Comparison of ENCODE assay signal across 7 mouse cellular contexts in the genomic region with DNA sequence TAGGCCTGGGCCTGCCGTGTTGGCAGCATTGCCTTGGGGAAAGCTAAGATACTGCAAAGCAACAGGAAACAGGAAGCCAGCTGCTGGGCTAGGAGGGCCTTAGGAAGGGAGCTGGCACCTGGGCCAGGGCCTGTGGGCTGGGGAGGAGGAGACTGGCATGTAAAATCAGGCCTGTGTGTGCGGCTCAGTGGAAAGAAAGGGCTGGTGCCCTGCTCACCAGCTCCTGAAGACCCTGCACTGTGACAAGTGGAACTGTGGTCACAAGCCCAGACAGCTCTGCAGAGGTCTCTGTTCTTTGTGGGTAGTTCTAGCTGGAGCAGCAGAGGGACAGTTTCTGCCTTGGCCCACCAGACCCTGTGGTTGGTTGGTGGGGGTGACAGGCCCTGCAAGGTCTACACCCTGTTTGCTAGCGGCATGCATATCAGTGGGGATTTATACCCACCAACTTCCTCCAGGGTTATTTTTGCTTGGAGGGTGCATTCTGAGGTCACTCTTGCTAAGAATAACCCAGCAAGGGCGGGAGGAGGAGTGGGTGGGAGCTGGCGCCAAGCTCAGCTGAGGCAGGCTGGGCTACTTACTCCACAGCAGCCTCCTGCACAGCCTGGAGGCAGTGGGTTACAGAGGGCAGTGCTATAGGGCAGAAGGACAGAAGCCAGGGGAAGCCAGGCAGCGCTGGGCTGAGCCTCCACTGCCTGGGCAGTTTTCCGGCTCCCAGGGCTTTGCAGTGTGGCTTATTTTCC. TPM values are rescaled to one million over a fixed set of nuclear protein-coding genes. Genes with fewer than 3 reads are reported as not detected.
DNase-seq lines count a peak whose midpoint lies in the region; ATAC-seq and TF ChIP-seq lines count a peak whose summit lies in the region.

No protein-coding gene starts in this region.

- ATAC-seq in erythroblast, adult 5-6 weeks (replicated peaks; ENCODE audit: low FRiP score, poor library complexity, severe bottlenecking): 0 out of 2 replicates have a peak, but pooled peaks have one; percentile 23
- peak; percentile 80 for ATAC-seq in megakaryocyte progenitor cell, adult 5-6 weeks (replicated peaks; ENCODE audit: poor library complexity)

- H3K9me3 ChIP-seq in CH12.LX (replicated peaks; ENCODE audit: low read length): no peaks in the 10 kb centered on the region

- in situ Hi-C loops in CH12.LX (cut with MboI; ENCODE audit: low pct_ligation_motif_present, low pct_unique_long_range_greater_than_20kb, low sequenced_read_pairs): no loop called here

- 0 out of 2 replicates have a peak overlapping the region, but pooled peaks have one; percentile 6 for H3K9ac ChIP-seq in CH12.LX (ENCODE audit: insufficient read depth, low read depth)

- H3K4me3 ChIP-seq in CH12.LX (replicated peaks in 1 of 3; ENCODE audit: low read depth in 2 of 3, low read length in 2 of 3, poor library complexity in 1 of 3): peak overlapping the region in 1 of 3 experiments; percentile 19

- H3K27ac ChIP-seq in CH12.LX (ENCODE audit: insufficient read depth, low read depth): peak overlapping the region; percentile 36

- TF ChIP-seq RAD21 in CH12.LX (IDR thresholded peaks at IDR 0.05; ENCODE audit: low read depth, low read length): no peak

- DNase-seq in CH12.LX (ENCODE audit: extremely low read depth): peak; percentile 86
- DNase-seq in adrenal gland, postnatal 10 days: peak; percentile 76
- peak; percentile 80 for DNase-seq in heart, postnatal 4 days
- peak; percentile 36 for DNase-seq in left cerebral cortex, postnatal 4 days
- peak; percentile 71 to 72 for DNase-seq in spleen, postnatal 36 days (ENCODE audit: low spot score in 2 of 2)

- H3K4me1 ChIP-seq in CH12.LX (ENCODE audit: control insufficient read depth in 1 of 2, insufficient read depth in 2 of 2): peaks cover 16 to 80% of the 10 kb centered on the region in 2 experiments

- peak; percentile 29; the same call in 1 of the 2 replicates for TF ChIP-seq EP300 in CH12.LX (IDR thresholded peaks at IDR 0.05; ENCODE audit: low read length)

- dilution Hi-C loops in CH12.LX (cut with MboI; ENCODE audit: extremely low pct_ligation_motif_present, extremely low pct_unique_long_range_greater_than_20kb, low sequenced_read_pairs): no loop called here

- TF ChIP-seq POLR2A in CH12.LX (IDR thresholded peaks at IDR 0.05; ENCODE audit: low read depth, low read length): peak; percentile 45; the same call in 1 of the 2 replicates

- H3K4me2 ChIP-seq in CH12.LX (ENCODE audit: insufficient read depth, low read depth, poor library complexity, severe bottlenecking): 0 out of 2 replicates have a peak overlapping the region, but pooled peaks have one; percentile 9

- no peaks in the 10 kb centered on the region for H3K27me3 ChIP-seq in CH12.LX (replicated peaks)

- intact Hi-C loops in left cerebral cortex, postnatal 4 days (cut with DNase I): no loop called here

- peaks cover 8 to 47% of the 10 kb centered on the region in 2 experiments for H3K36me3 ChIP-seq in CH12.LX (replicated peaks in 1 of 2; ENCODE audit: control insufficient read depth in 1 of 2, insufficient read depth in 1 of 2, low read length in 1 of 2)

- no peak for TF ChIP-seq CTCF in CH12.LX (conservative IDR thresholded peaks at IDR 0.05 in 1 of 2, IDR thresholded peaks at IDR 0.05 in 1 of 2; ENCODE audit: low read depth in 2 of 2, low read length in 2 of 2)

- no peaks in the 10 kb centered on the region for H3K79me2 ChIP-seq in CH12.LX (replicated peaks; ENCODE audit: control insufficient read depth, extremely low read depth, insufficient read depth, poor library complexity, severe bottlenecking)

TF ChIP-seq in CH12.LX, 34 proteins besides CTCF, POLR2A, EP300 and RAD21:
- TF ChIP-seq MXI1 (IDR thresholded peaks at IDR 0.05; ENCODE audit: low read depth, low read length) (no peak), GABPA (IDR thresholded peaks at IDR 0.05; ENCODE audit: insufficient replicate concordance, low read depth, low read length) (no peak), USF1 (IDR thresholded peaks at IDR 0.05; ENCODE audit: low read depth, low read length) (no peak), IRF4 (IDR thresholded peaks at IDR 0.05; ENCODE audit: low read depth, low read length) (no peak; the same call in 1 of the 2 replicates), PAX5 (IDR thresholded peaks at IDR 0.05; ENCODE audit: low read length) (no peak), TBP (conservative IDR thresholded peaks at IDR 0.05; ENCODE audit: low read depth, low read length) (peak; percentile 41; the same call in 1 of the 2 replicates), HCFC1 (IDR thresholded peaks at IDR 0.05; ENCODE audit: low read depth, low read length) (peak; percentile 55), POLR2AphosphoS2 (IDR thresholded peaks at IDR 0.05; ENCODE audit: low read depth, low read length) (no peak), SIN3A (IDR thresholded peaks at IDR 0.05; ENCODE audit: low read length) (peak; percentile 61; the same call in 1 of the 2 replicates), KAT2A (IDR thresholded peaks at IDR 0.05; ENCODE audit: insufficient replicate concordance, low read length) (no peak), MEF2A (IDR thresholded peaks at IDR 0.05; ENCODE audit: borderline replicate concordance, low read depth, low read length) (peak; percentile 93), TCF12 (IDR thresholded peaks at IDR 0.05; ENCODE audit: low read depth, low read length) (peak; percentile 64; the same call in 1 of the 2 replicates), USF2 (conservative IDR thresholded peaks at IDR 0.05; ENCODE audit: low read depth, low read length) (no peak), JUND (conservative IDR thresholded peaks at IDR 0.05; ENCODE audit: low read depth, low read length) (no peak), CHD1 (IDR thresholded peaks at IDR 0.05; ENCODE audit: low read depth, low read length) (no peak), BHLHE40 (IDR thresholded peaks at IDR 0.05; ENCODE audit: low read depth, low read length) (no peak), NELFE (IDR thresholded peaks at IDR 0.05; ENCODE audit: low read depth, low read length) (no peak; the same call in 1 of the 2 replicates), SMC3 (IDR thresholded peaks at IDR 0.05; ENCODE audit: low read depth, low read length) (no peak), CHD2 (IDR thresholded peaks at IDR 0.05; ENCODE audit: low read length) (no peak), MYC (IDR thresholded peaks at IDR 0.05; ENCODE audit: low read depth, low read length) (no peak), MAFK (IDR thresholded peaks at IDR 0.05; ENCODE audit: insufficient replicate concordance, low read length) (no peak), ETS1 (conservative IDR thresholded peaks at IDR 0.05; ENCODE audit: low read depth, low read length) (peak; percentile 27), JUN (IDR thresholded peaks at IDR 0.05; ENCODE audit: insufficient read depth, low read depth, low read length) (no peak), NRF1 (IDR thresholded peaks at IDR 0.05; ENCODE audit: low read depth, low read length) (no peak), ZC3H11A (IDR thresholded peaks at IDR 0.05; ENCODE audit: low read depth, low read length) (no peak), RCOR1 (conservative IDR thresholded peaks at IDR 0.05; ENCODE audit: low read depth, low read length) (no peak), ZMIZ1 (IDR thresholded peaks at IDR 0.05; ENCODE audit: low read depth, low read length) (no peak), MAX (IDR thresholded peaks at IDR 0.05; ENCODE audit: low read length) (no peak), ZKSCAN1 (IDR thresholded peaks at IDR 0.05; ENCODE audit: borderline replicate concordance, low read depth, low read length) (no peak), ELF1 (IDR thresholded peaks at IDR 0.05; ENCODE audit: low read depth, low read length) (peak; percentile 48; the same call in 1 of the 2 replicates), E2F4 (IDR thresholded peaks at IDR 0.05; ENCODE audit: insufficient replicate concordance, low read depth, low read length) (no peak), ZNF384 (IDR thresholded peaks at IDR 0.05; ENCODE audit: low read depth, low read length) (no peak), UBTF (IDR thresholded peaks at IDR 0.05; ENCODE audit: low read depth, low read length) (no peak), MAZ (IDR thresholded peaks at IDR 0.05; ENCODE audit: low read depth, low read length) (no peak; the same call in 1 of the 2 replicates)

RNA-seq across cellular contexts. Expression of a gene that starts 50.1 kb away (rescaled TPM):
- 21.2 and 23.4 TPM in 2 replicates for total RNA-seq in CH12.LX (2012; rRNA removed)
- total RNA-seq in CH12.LX (2014; rRNA removed): 15.4 and 15.5 TPM in 2 replicates
- 61.5 TPM in 2 replicates for polyA plus RNA-seq in CH12.LX (2012; ENCODE audit: insufficient read length, low read depth)
- total RNA-seq in adrenal gland, postnatal 10 days (2021): 100 to 1,000 TPM in 1 of 2 experiments, 10 to 100 TPM in 1; 98.7 to 133 TPM
- 5.4 and 8.6 TPM in 2 replicates for total RNA-seq in erythroblast, adult 5-6 weeks (2015; ENCODE audit: low replicate concordance)
- total RNA-seq in erythroblast, adult 5-6 weeks (2017; ENCODE audit: low replicate concordance): 2.9 and 5.3 TPM in 2 replicates
- 100 to 1,000 TPM; 118 TPM for total RNA-seq in heart, postnatal 4 days (2021)
- 100 to 1,000 TPM; 184 to 206 TPM for total RNA-seq in left cerebral cortex, postnatal 4 days (2021)
- total RNA-seq in megakaryocyte progenitor cell, adult 5-6 weeks (2015): 12.1 and 19.4 TPM in 2 replicates
- total RNA-seq in megakaryocyte progenitor cell, adult 5-6 weeks (2017): 20.4 and 21.8 TPM in 2 replicates

Comparison
In these comparisons a context has a peak if more than half of its experiments do, and no peak if none do; other contexts are left out.
1. DNase-seq: peak in every context shown above with its lines; median percentile 86 in CH12.LX; 80 in heart, postnatal 4 days; 76 in adrenal gland, postnatal 10 days; 72 in spleen, postnatal 36 days; 36 in left cerebral cortex, postnatal 4 days.
2. RNA of a gene that starts 50.1 kb away (total RNA-seq): 184 to 206 TPM in left cerebral cortex, postnatal 4 days, 98.7 to 133 TPM in adrenal gland, postnatal 10 days and 118 TPM in heart, postnatal 4 days; 15.4 to 23.4 TPM in CH12.LX, 12.1 to 21.8 TPM in megakaryocyte progenitor cell, adult 5-6 weeks and 2.9 to 8.6 TPM in erythroblast, adult 5-6 weeks; every median in the first group is over 4 times any median in the second.